Mouse (Mus musculus) mouse trophoblast stem cell (cell line): ENCODE measurements around the gene Oasl1.
"Not testable (repeated sequence)": the region's sequence is repeated elsewhere in the genome, so short reads cannot be mapped to it uniquely, and the experiment has no call there.

Experiments
- in situ Hi-C, 2 experiments: fragments of 300-500 bp; cut with MseI, MboI; formaldehyde crosslinking; loops; 2 replicates in 1 of 2; 3 replicates in 1 of 2; pipeline ENCODE4 v1.15.1; 2025

Oasl1 gene

DNA sequence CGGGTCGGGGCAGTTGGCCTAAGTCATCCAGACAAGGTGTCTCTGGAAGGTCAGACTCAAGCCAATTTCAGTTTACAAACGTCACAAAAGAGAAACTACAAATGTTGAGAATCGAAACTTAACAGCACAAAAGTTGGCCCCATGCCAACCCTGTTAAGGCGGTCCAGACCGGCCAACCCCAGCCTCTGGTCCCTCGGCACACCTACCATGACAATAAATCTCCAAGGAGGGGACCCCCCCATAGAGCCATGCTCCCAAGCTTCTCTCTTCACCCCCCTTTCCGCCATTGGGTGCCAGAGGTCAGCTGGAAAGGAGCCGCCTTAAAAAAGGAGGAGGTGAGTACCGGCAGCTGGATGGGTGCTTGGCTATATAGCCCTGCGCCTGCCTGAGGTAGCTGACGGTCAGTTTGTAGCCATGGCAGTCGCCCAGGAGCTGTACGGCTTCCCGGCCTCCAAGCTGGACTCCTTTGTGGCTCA is at the start of gene Oasl1:
TSS of gene Oasl1 (plus strand) at position 243 of the 476 bp plus-strand sequence.
- in situ Hi-C loops, result no loop called here

DNA sequence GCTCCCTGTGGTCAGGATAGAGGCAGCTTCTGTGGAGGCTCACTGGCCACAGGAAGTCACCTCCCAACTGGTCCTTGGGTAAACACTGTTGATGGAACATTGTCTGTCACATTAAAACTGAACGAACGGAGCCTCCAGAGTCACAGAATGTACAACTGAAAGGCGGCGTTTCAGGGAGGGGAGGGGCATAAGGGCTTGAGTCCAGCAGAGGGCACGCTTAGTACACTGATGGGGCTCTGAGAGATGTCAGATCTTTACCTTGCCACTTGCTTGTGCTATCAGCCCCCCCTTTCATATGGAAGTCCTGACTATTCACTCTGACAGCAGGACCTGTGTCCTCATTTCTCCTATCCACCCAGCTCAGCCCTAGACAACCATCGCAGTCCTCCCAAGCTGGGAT is 47.2 kb upstream of the Oasl1 start:
- in situ Hi-C loops, result no loop called here

DNA sequence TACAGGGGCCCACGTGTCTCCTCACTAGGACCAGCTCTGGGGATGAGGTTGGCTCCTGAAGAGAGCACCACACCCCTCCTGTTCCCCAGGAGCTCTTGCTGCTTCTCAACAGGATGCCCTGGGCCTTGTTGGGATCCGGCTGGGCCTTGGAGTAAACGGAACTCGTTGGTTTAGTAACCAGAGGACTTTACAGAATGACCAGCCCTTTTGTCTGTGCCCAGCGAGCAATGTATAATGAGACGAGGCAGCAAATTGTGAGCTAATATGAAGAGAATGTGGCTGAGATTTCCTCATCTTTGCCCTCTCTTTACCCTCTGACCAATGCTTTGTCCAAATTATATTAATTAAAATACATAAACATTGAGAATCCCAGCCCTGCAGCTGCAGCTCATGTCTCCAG is 46.7 kb upstream of the Oasl1 start:
- in situ Hi-C loops, result no loop called here

DNA sequence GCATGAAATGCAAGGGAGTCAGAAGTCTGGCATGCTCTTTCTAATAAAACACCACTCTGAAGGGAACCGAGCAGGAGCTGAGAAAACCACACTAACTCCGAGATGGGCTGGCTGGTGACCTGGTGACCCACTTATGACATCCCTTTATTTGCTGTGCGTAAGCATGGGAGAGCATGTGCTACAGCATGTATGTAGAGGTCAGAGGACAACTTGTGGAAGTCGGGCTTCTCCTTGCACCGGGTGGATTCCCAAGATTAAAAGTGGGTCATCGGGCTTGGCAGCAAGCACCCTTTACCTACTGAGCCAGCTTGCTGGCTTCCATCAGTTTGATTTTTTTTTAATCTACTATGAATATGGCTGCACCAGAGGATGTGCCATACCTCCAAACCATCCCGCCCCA is 45.6 kb upstream of the Oasl1 start:
- in situ Hi-C loops, result no loop called here

DNA sequence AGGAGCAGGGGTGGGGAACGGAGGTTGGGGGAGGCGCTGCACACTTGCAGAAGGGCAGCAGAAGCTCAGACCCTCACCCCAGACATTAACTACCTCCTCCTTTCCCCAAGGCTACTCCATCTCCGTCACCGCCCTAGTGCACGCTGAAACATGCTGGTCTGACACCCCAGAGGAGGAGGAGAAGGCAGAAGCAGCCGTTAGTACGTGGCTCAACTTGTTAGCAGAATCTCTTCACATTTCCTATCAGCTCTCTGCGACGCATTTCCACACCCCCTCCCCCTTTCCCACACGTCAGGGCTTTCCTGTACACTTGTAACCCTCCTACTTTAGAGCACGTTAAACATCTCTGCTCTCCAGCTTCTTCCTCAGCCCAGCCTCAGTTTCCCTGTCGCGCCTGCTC is 43.6 kb upstream of the Oasl1 start:
- in situ Hi-C loops, result no loop called here

DNA sequence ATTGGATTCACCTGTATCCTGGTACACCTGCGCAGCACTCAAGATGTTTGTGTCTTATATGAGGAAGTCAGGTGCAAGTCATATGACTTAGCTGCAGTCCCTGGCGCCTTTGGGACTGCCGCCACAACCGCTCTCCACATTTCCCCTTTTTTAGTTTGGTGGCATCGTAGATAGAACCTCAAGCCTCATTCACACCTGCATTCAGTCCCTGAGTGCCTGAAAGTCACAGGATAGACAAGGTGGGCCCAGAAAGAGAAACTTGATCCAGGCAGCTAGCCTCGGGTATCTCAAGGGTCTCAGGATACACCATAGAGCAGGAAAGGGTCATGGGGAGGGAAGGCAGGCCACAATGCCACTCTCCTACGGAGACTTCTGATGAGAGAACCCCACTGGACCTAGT is 40.7 kb upstream of the Oasl1 start:
- in situ Hi-C loops, result not testable (repeated sequence)

DNA sequence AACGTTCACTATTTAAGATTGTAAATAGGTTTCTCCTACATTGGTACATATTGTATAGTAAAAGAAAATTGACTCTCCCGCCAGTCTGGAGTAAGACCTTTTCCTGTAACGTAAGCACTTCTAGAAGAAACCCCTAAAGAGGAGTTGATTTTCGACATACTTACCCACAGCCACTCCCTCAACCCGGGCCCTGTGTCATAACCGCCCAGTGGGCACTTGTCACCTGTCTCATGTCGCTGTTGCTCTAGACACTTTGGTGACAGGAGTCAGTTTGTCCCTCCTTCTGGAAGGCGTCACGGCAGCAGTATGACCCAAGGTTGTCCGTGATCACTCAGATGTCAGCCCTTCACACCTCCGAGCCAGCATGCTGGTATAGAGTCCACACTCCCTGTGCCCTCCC is 40.0 kb upstream of the Oasl1 start:
- in situ Hi-C loops, result no loop called here

DNA sequence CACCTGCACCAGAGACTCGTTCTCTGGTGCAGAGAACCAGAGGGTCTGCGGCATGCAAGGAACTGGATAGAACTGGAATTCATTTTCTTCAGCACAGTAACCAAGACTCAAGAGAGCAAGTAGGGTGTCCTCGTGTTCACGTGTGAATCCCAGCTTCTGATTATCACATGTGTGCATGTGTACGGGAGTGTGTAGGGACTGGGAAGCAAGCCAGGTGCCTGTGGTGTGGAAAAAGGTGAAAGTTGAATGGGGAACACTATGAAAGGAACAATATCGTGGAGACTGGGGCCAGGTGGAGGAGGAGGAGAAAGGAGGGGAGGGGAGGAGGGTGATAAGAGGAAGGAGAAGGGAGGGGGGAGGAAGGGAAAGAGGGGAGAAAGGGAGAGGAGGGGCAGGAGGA is 36.2 kb upstream of the Oasl1 start:
- in situ Hi-C loops, result no loop called here

DNA sequence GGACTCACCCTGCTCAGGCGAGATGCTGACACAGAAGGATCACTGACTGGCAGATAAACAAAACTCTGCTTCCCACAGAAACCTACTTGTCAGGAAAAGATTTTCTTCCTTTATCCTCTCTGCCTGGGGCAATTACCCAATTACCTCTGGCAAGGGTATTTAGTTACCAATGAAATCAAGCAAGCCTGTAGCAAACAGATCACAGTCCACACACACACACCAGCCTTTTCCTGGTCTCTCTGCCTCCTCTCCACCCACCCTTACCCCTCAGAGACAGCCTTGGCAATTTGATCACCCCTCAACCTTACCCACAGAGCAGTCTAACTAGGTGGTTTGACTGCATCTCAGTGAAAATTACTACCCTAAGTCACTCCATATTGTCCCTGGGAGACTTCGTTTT is 34.0 kb upstream of the Oasl1 start:
- in situ Hi-C loops, result no loop called here

DNA sequence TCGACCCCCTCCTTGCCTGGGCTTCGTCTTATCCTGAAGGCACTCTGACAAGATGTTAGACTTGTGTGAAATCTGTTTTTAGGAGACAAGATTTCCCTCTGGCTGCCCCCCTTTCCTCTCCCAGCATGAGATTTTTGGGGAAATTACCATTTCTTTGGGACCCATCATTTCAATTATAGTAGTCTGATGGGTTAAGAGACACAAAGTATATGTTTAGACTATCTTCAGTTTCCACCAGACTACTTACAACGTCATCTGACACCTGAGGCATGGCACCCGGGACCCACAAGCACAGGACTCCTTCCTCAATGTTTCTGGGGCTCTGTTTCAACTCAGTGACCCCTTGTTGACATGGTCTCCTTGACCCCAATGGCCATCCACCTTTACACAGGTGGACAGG is 27.5 kb upstream of the Oasl1 start:
- in situ Hi-C loops, result no loop called here

DNA sequence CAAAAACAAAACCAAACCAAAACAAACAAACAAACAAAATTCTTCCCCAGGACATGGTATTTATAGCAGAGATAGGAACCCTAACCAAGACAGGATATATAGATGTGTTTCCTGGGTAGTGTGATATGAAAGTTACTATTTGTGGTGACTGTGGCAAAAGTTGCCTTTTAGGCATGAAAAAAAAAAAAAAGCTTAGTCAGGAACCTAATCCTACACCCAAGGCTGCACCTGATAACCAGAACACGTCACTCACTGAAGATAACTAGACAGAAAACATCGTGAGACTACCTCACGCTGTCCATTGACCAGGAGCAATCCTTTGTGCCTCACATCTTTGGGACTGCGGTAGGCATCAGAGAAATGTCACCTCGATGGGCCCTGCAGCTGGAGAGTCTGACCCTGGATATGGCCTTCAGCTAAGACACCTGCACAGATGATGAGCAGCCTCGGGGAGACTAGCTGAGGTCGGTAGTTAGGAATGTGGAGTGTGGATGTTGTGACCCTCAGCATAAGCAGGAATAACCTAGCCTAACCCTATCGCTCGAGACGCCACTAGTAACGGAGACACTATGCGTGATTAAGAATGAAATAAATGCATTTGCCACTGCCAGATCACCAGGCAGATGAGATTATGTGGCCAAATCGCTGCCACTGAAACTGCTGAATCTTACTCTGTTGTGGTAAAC is 26.2 kb upstream of the Oasl1 start, which contains the start of gene Oasl2:
TSS of gene Oasl2 (plus strand) at position 249 of the 686 bp plus-strand sequence.
- in situ Hi-C loops, result no loop called here

DNA sequence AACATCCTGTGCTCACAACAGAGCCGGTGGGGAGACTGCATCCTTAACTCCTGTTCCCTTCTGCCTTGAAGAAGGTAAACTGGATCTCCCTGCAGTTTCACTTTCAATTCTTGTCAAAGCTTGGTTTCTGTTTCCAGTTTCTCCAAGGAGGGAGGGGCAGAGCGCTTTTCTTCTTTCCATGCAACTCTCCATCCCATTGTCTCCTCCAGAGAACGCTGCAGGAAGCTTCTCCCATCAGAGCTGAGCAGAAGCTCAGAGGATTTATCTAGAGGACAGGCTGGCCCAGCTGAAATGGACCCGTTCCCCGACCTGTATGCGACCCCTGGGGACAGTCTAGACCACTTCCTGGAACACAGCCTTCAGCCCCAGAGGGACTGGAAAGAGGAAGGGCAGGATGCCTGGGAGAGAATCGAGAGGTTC is 25.7 kb upstream of the Oasl1 start:
- in situ Hi-C loops, result no loop called here

DNA sequence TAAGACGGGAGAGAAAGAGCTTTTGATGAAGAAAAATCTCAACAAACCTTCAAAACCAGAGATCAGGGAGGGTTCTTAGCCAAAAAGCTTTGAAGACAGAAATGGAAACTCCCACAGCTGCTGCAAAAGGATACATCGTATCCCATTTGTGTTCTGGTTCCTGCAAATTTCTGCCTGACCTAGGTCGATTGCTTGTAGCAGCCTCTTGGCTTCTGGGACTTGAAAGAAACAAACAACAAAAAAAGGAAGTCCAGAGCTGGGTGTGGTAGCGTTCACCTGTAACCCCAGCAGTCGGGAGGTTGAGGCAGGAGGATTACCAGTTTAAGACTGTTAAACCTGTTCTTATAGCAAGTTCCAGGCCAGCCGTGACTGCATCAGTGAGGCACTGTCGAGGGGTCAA is 24.2 kb upstream of the Oasl1 start:
- in situ Hi-C loops, result no loop called here

DNA sequence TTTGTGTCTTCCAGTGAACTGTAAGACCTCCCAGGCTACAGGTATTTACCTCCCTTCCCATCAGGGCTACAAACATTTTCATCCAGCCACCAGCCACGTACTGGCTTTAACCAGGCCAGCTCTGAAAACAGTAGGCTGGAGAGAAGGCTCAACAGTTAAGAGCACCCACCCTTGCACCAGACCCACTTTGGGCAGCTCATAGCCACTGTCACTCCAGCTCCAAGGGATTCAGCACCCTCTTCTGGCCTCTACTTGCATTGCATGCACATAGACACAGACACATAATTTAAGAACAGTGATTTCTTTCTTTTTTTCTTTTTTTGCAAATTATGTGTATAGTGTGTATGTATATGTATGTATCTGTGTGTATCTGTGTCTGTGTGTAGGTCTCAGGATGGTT is 20.6 kb upstream of the Oasl1 start:
- in situ Hi-C loops, result no loop called here

DNA sequence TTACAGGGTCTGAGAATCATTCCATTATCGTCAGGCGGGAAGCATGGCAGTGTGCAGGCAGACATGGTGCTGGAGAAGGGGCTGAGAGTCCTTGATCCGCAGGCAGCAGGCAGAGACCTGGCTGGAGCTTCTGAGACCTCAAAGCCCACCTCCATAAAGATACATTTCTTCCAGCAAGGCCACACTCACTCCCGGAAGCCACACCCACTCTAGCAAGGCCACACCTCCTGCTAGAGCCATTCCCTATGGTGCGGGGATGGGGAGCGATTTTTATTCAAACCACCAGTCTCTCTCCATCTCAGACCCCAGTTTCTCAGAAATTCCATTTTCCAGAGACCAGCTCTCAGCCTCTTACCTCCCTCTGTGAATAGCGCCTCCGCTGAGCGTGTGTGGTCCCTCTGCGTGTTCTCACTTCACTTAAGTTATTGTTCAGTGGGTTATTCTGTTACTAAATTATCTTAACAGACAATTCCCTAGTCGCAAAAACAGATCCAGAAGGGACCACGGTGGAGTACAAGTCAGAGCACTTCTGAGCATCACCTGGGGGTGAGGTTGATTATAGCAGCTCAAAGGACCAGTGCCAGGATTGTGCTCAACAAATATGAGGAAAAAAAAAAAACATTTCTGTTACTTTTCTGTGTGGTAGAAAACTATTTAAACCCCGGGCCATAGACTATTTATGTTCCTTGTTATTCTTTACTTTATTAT is 14.3 kb upstream of the Oasl1 start:
- in situ Hi-C loops, result no loop called here

DNA sequence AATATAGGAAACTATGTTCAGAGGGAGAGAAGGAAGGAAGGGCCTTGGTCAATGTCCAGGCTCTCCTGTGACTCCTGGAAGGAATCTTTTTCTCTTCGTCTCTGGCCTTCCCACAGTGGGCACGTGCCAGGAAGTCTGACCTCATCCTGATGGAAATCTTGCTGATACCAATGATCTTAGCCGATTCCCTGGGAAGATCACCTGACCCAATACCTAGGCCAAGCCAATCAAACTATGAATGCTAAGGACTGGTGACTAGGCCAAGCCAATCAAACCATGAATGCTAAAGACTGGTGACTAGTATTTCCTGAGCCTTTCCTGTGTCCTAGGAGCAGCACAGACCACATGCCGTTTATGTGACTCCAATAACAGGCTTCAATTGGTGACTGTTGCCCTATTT is 9.4 kb upstream of the Oasl1 start:
- in situ Hi-C loops, result no loop called here

DNA sequence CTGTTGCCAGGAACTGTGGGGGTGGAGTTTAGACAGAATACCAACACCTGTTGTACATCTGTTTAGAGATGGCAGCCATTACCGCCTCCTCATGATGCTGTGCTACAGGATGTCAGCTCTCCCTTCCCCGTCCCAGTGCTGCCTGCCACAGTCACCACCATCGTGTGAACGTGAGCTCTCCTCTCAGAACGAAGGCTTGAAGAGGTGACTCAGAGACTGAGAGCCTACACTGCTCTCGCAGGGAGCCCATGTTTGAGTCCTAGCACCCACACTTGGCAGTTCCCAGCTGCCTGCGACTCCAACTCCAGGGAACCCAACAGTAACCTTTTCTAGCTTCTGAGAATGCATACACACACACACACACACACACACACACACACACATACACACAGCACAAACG is 8.2 kb upstream of the Oasl1 start:
- in situ Hi-C loops, result no loop called here

DNA sequence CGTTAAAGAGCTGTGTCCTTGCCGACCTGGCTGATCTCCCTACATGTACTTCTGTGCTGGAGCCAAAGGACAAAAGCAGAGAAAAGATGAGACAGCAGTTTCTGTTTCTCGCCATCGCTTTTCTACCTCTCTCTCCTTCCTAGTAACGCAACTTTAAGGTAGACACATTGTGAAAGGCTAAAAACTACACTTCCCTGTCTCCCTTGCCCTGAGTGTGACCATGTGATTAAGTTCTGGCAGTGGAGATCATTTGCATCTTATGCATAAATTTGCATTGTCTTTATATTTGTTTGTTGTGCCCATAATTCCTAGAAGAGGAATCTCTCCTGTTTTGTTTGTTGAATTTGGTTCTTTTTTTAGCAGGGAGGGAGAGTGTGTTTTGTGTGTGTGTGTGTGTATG is 7.2 kb upstream of the Oasl1 start:
- in situ Hi-C loops, result no loop called here

DNA sequence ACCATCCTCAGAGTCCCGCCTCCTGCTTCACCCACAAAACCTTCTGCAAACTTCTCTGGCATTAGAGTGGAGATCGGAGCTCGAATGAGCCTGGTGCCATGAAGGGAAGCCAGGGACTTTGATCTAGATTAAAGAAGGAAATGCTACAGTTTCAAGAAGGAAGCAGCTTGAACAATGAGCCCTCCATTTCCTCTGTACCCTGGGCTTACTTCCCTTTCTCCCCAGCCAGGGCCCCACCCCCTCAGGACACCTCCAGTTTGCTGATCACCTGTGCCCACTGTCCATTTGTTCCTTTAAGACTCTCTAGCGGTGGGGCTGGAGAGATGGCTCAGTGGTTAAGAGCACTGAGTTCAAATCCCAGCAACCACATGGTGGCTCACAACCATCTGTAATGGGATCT is 6.3 kb upstream of the Oasl1 start:
- in situ Hi-C loops, result no loop called here

DNA sequence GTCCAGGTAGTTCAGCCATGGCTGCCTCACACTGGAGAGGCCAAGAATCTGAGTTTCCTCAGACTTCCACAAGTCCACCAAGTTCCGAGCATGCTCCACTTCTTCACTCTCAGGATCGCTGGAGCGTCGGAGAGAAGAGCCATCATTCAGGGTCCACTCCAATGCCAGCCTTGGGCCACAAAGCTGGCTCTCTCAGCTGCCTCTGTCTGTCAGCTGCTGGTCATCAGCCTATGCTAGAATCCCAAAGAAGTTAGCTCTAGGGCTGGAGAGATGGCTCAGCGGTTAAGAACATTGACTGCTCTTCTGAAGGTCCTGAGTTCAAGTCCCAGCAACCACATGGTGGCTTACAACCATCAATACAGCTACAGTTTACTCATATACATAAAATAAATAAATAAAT is 5.7 kb upstream of the Oasl1 start:
- in situ Hi-C loops, result not testable (repeated sequence)

DNA sequence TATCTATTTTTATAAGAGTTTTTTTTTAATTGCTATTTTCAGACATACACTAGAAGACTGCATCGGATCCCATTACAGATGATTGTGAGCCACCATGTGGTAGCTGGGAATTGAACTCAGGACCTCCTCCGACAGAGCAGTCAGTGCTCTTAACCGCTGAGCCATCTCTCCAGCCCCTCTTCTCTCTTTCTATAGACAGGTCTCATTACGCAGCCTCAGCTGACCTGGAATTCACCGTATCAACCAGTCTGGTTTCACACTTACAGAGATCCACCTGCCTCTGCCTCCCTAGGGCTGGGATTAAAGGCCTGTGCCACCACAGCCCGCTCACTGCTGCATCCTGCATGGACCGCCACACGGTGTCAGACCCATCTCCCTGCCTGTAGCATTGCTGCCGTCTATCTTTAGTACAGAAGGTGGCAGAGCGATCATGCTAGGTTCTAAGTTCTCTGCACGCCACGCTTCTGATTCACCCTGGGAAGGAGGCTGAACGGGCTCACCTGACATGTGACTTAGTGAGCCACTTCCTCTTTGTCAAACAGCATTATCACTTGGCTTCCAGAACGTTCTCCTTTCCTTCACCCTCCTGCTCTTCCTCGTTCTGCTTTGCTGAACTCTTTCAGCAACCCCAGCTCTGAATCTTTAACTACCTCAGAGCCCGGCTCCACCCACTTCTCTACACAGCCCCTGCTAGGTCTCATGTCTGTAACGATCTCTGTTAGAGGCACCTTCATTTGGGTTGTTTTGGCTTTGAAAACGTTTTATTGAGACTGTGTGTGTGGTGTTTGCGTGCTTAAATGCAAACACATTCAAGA is 1.3 kb upstream of the Oasl1 start:
- in situ Hi-C loops, result no loop called here

DNA sequence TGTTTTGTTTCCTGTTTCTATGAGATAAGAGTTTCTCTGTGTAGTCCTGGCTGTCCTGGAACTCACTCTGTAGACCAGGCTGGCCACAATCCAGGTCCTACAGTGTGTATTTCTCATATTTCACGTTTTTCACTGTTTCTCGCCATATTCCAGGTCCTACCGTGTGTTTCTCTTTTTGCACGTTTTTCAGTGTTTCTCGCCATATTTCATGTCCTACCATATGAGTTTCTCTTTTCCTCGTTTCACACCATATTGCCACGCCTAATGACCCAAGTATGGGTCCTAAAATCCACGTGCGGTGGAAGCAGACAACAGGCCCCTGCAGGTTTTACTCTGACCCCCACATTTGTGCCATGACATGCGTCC is 691 bp upstream of the Oasl1 start:
- in situ Hi-C loops, result no loop called here
